Mouse (Mus musculus) hindbrain, embryonic 13.5 days (tissue): Measurements from ENCODE around the gene Tor2a. TPM values are rescaled to one million over a fixed set of nuclear protein-coding genes. Genes with fewer than 3 reads are reported as not detected.

ENCODE experiments used
- ATAC-seq: fragments of 200-750 bp; cut with Nextera tagmentation; 2 replicates; pipeline ENCODE4 v1.8.0; 2017; ENCODE audit warnings: moderate TSS enrichment; ENCODE audit not compliant: low FRiP score
- H3K27ac ChIP-seq: fragments of 300-500 bp; sonication (generic); 2 replicates; pipeline ENCODE4 v1.5.1; 2015; ENCODE audit warnings: inconsistent platforms, mild to moderate bottlenecking, moderate library complexity
- H3K27me3 ChIP-seq: fragments of 300-500 bp; sonication (generic); 2 replicates; pipeline ENCODE4 v1.6.1; 2015; ENCODE audit warnings: mild to moderate bottlenecking, inconsistent platforms
- H3K36me3 ChIP-seq: fragments of 300-500 bp; sonication (generic); 2 replicates; pipeline ENCODE4 v1.6.1; 2015; ENCODE audit warnings: mild to moderate bottlenecking, inconsistent platforms
- H3K4me1 ChIP-seq: fragments of 300-500 bp; sonication (generic); replicated peaks from 2 replicates; pipeline ENCODE4 v1.6.1; 2015; ENCODE audit warnings: inconsistent platforms
- H3K4me2 ChIP-seq: fragments of 300-500 bp; sonication (generic); 2 replicates; pipeline ENCODE4 v1.6.1; 2015; ENCODE audit warnings: inconsistent platforms, mild to moderate bottlenecking, moderate library complexity
- H3K4me3 ChIP-seq: fragments of 300-500 bp; sonication (generic); 2 replicates; pipeline ENCODE4 v1.5.1; 2015; ENCODE audit warnings: mild to moderate bottlenecking, inconsistent platforms
- H3K9ac ChIP-seq: fragments of 300-500 bp; sonication (generic); 2 replicates; pipeline ENCODE4 v1.6.1; 2015; ENCODE audit warnings: mild to moderate bottlenecking, inconsistent platforms
- H3K9me3 ChIP-seq: fragments of 300-500 bp; sonication (generic); 2 replicates; pipeline ENCODE4 v1.6.1; 2016; ENCODE audit warnings: inconsistent platforms
- WGBS: fragments of 180-500 bp; shearing (Covaris S2); methylation state at CpG from one replicate; pipeline ENCODE4 v1.1.7; 2015; 5-methylcytosine and 5-hydroxymethylcytosine counted together
- polyA plus RNA-seq: library from polyadenylated mRNA; unstranded; fragments of >200 nt; fragmentation: Nextera tagmentation; extraction: Ambion mirVana; gene quantifications from 2 replicates; pipeline ENCODE4 v1.2.1, GENCODE M21; 2015

Gene Tor2a
- polyA plus RNA-seq, 1 experiment from 2014 or later: 54.4 TPM

- Histone ChIP-seq H3K36me3 (no peaks in the 10 kb centered on the region), H3K4me3 (no peak overlapping the region), H3K9ac (no peak overlapping the region), H3K27me3 (peaks cover 8% of the 10 kb centered on the region), H3K9me3 (no peaks in the 10 kb centered on the region), H3K4me2 (no peak overlapping the region), H3K27ac (no peak overlapping the region), H3K4me1 (peaks cover 34% of the 10 kb centered on the region)
- no peak for ATAC-seq
- 37% methylated on average over 12 of the region's 12 CpGs for WGBS
These were observed 14.9 kb downstream of the Tor2a start for GRCm38 (mm10) chr2:32771886-32772285.

DNA sequence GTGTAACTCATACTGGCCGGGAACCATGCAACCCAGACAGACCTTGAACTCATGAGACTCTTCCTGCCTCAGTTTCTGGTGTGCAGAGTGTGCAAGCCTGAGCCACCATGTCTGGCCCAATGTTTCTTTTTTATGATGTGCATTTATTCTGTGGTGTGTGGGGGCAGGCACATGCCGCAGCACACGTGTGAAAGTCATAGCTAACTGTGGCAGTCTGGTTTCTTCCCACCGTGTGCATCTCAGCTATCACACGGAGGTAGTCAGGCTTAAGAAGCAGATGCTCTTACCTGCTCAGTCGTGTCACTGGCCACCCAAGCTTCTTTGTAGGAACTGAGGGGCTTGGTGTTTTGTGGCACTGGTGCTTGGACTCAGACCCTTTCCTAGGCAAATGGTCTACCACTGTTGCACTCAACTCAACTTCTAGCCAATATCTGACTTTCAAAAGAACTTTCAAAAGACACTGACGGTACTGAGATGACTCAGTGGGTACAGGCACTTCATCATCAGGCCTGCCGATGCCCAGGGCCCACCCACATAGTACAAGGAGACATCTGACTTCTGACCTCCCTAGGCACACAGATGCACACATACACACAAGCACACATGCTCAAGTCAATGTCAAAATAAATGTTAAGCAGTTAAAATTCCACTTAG, 15.7 kb downstream of the Tor2a start:
- H3K4me3 ChIP-seq: no peak overlapping the region
- H3K9me3 ChIP-seq: no peaks in the 10 kb centered on the region
- H3K27ac ChIP-seq: no peak overlapping the region
- no peak for ATAC-seq
- no peaks in the 10 kb centered on the region for H3K36me3 ChIP-seq
- peaks cover 25% of the 10 kb centered on the region for H3K4me1 ChIP-seq
- H3K4me2 ChIP-seq: no peak overlapping the region
- WGBS: 82% methylated on average over 8 of the region's 8 CpGs
- peaks cover 12% of the 10 kb centered on the region for H3K27me3 ChIP-seq
- no peak overlapping the region for H3K9ac ChIP-seq

DNA sequence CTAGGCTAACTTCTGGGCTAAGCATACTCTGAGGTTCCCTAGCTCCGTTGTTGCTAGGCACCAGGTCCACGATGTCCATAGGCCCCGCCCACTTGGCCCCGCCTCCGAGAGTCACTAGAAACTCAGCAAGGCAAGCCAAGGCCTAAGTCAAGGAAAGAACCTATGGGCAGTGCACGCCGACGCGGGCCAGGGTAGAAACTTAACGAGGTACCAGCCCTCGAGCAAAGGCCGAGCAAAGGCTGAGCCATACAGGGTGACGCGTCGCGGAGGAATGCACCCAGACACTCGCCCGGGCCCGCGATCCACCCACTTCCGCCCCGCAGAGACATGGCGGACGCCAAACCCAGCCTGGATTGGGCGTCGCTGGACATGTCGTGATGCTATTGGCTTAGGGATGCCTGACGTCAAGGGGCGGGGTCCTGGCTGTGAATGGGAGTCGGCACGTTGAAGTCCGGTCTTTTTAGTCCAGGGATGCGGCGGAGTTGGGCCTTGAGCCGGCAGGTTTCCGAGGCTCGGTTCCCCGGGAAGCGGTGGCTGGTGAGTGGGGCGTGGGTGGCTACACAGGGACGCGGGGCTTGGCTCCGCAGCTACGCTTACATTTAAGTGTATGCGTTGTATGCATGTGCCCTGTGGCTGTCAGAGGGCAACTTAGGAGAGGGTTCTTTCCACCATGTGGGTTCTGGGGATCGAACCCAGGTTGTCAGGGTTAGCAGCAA, 18.5 kb downstream of the Tor2a start, which contains the start of the genes Ttc16 and Ptrh1:
Ttc16 (minus strand) TSS at position 275 of the 716 bp plus-strand sequence.
Ptrh1 (plus strand) TSS at position 428 of the 716 bp plus-strand sequence.
- Histone ChIP-seq H3K4me2 (peak within 1 kb of the TSS; percentile 67), H3K4me1 (peaks cover 20% of the 10 kb centered on the region), H3K4me3 (peak within 1 kb of the TSS; percentile 56), H3K36me3 (no peaks in the 10 kb centered on the region), H3K9ac (peak within 1 kb of the TSS; percentile 72), H3K27ac (peak within 1 kb of the TSS; percentile 60; the same call in 1 of the 2 replicates), H3K27me3 (peaks cover 12% of the 10 kb centered on the region), H3K9me3 (no peaks in the 10 kb centered on the region)
- peak; percentile 97 for ATAC-seq
- under 1% methylated on average over 46 of the region's 46 CpGs for WGBS

GRCm38 (mm10) chr2:32776192-32776591, 19.2 kb downstream of the Tor2a start:
- WGBS: 17% methylated on average over 22 of the region's 22 CpGs
- Histone ChIP-seq H3K27me3 (peaks cover 12% of the 10 kb centered on the region), H3K9me3 (no peaks in the 10 kb centered on the region), H3K4me1 (peaks cover 20% of the 10 kb centered on the region), H3K27ac (no peak overlapping the region), H3K4me3 (peak overlapping the region; percentile 56), H3K9ac (peak overlapping the region; percentile 72), H3K36me3 (no peaks in the 10 kb centered on the region), H3K4me2 (peak overlapping the region; percentile 67)
- no peak for ATAC-seq

- 92% methylated on average over 6 of the region's 6 CpGs for whole genome bisulfite sequencing
- Histone ChIP-seq H3K27ac (no peak overlapping the region), H3K36me3 (no peaks in the 10 kb centered on the region), H3K9me3 (no peaks in the 10 kb centered on the region), H3K4me2 (no peak overlapping the region), H3K4me1 (peaks cover 18% of the 10 kb centered on the region), H3K9ac (peak overlapping the region; percentile 24; the same call in 1 of the 2 replicates), H3K27me3 (peaks cover 12% of the 10 kb centered on the region), H3K4me3 (no peak overlapping the region)
- no peak for ATAC-seq
These were observed 21.0 kb downstream of the Tor2a start for GRCm38 (mm10) chr2:32778081-32778480.

- Histone ChIP-seq H3K9ac (no peak overlapping the region), H3K27me3 (peaks cover 12% of the 10 kb centered on the region), H3K27ac (no peak overlapping the region), H3K4me2 (no peak overlapping the region), H3K4me1 (peaks cover 20% of the 10 kb centered on the region), H3K9me3 (no peaks in the 10 kb centered on the region), H3K4me3 (no peak overlapping the region), H3K36me3 (no peaks in the 10 kb centered on the region)
- ATAC-seq: no peak
- 15% methylated on average over 8 of the region's 8 CpGs for WGBS
These were observed 22.1 kb downstream of the Tor2a start for GRCm38 (mm10) chr2:32779131-32779530.

DNA sequence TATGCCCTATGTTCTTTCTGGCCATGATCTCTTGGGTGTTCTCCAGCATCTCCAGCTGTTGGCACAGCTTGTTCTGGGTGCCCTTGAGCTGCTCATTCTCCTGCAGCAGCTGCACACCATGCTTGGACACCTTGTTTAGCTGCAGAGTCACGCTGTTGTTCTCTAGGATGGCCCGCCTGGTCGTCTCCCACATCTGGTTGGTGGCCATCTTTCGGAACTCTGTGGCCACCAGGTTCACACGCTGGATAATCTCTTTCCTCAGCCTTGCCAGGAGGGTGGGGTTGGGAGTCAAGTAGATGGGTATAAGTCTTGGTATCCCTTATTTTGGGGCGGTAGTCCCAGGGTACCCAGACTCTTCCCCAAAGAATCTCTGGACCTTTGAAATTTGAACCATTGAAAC, 22.7 kb downstream of the Tor2a start:
- Histone ChIP-seq H3K9ac (no peak overlapping the region), H3K27ac (no peak overlapping the region), H3K4me3 (no peak overlapping the region), H3K36me3 (no peaks in the 10 kb centered on the region), H3K4me2 (no peak overlapping the region), H3K27me3 (peaks cover 12% of the 10 kb centered on the region), H3K4me1 (peaks cover 21% of the 10 kb centered on the region), H3K9me3 (no peaks in the 10 kb centered on the region)
- 94% methylated on average over 6 of the region's 6 CpGs for WGBS
- no peak for ATAC-seq

DNA sequence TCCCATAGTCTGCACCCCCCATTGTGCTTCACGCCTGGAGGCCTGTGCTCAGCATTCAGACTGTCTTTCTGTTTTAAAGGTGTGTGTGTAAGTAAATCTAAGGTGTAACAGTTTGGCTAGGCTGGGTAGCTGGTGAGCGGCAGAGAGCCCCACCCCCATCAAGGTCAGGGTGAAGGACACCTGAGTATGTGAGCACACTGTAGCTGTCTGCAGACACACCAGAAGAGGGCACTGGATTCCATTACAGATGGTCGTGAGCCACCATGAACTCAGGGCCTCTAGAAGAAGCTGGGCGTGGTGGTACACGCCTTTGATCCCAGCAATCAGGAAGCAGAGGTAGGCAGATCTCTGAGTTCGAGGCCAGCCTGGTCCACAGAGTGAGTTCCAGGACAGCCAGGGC, 24.7 kb downstream of the Tor2a start:
- Histone ChIP-seq H3K27ac (no peak overlapping the region), H3K9ac (no peak overlapping the region), H3K4me2 (no peak overlapping the region), H3K9me3 (no peaks in the 10 kb centered on the region), H3K4me3 (no peak overlapping the region), H3K27me3 (peaks cover 6% of the 10 kb centered on the region), H3K4me1 (0 out of 2 replicates have a peak, but pooled peaks cover 7% of the 10 kb centered on the region), H3K36me3 (no peaks in the 10 kb centered on the region)
- 80% methylated on average over 6 of the region's 6 CpGs for WGBS
- ATAC-seq: no peak

DNA sequence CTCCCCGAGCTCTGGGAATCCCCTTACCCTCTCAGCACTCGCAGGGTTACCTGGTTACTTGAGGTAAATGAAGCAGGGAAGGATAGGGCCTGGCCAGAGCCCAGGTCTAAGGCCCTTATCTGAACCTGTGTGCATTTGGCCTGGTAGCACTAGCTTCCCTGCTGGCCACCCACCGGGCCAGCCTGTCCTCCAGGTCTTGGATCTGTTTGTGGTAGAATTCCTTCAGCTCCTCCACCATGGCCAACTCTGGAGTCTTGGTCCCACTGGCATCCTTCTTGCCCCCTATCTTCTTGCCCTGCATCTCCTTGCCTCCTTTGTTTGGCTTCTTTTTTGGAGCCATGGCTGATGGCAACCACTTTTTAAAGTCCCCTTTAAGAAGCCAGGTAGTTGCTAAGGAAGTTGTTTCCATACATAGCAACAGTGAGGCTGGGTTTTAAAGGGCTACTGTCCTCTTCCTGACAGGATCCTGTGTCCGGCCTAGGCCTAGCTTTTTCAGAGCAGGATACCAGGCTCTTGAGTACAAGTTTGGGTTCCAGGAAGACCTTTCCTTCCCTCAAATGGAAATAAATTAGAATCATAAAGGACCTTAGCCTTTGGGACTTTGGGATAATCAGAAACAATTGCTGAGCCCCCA, 27.1 kb downstream of the Tor2a start, which contains the start of gene Cfap157:
Cfap157 (minus strand) TSS at position 381 of the 634 bp plus-strand sequence.
- H3K9ac ChIP-seq: peak within 1 kb of the TSS; percentile 46; the same call in 1 of the 2 replicates
- no peak for ATAC-seq
- H3K9me3 ChIP-seq: no peaks in the 10 kb centered on the region
- H3K4me1 ChIP-seq: 0 out of 2 replicates have a peak, but pooled peaks cover 5% of the 10 kb centered on the region
- no peak within 1 kb of the TSS; the same call in 1 of the 2 replicates for H3K27ac ChIP-seq
- no peak within 1 kb of the TSS for H3K4me2 ChIP-seq
- 71% methylated on average over 4 of the region's 4 CpGs for WGBS
- peaks cover 13% of the 10 kb centered on the region for H3K36me3 ChIP-seq
- H3K4me3 ChIP-seq: no peak within 1 kb of the TSS
- no peaks in the 10 kb centered on the region for H3K27me3 ChIP-seq

DNA sequence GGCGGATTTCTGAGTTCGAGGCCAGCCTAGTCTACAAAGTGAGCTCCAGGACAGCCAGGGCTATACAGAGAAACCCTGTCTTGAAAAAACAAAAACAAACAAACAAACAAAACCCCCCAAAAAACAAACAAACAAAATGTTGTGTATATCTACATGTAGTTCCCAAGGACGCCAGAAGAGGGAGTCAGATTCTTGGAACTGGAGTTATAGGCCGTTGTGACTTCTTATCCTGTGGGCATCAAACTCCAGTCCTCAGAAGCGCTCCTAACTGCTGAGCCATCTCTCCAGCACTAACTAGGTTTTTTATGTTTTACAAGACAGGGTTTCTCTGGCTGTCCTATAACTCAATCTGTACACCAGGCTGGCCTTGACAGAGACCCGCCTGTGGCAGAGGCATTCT, 30.1 kb downstream of the Tor2a start:
- no peak for ATAC-seq
- H3K4me3 ChIP-seq: no peak overlapping the region
- peaks cover 42% of the 10 kb centered on the region for H3K36me3 ChIP-seq
- no peak overlapping the region for H3K9ac ChIP-seq
- H3K4me1 ChIP-seq: 0 out of 2 replicates have a peak, but pooled peaks cover 5% of the 10 kb centered on the region
- no peaks in the 10 kb centered on the region for H3K27me3 ChIP-seq
- H3K9me3 ChIP-seq: no peaks in the 10 kb centered on the region
- WGBS: 54% methylated on average over 6 of the region's 6 CpGs
- no peak overlapping the region for H3K4me2 ChIP-seq
- H3K27ac ChIP-seq: no peak overlapping the region

GRCm38 (mm10) chr2:32788581-32788980, 31.5 kb downstream of the Tor2a start:
- Histone ChIP-seq H3K36me3 (peaks cover 54% of the 10 kb centered on the region), H3K4me2 (no peak overlapping the region), H3K4me1 (0 out of 2 replicates have a peak, but pooled peaks cover 5% of the 10 kb centered on the region), H3K27me3 (no peaks in the 10 kb centered on the region), H3K9ac (no peak overlapping the region), H3K4me3 (no peak overlapping the region), H3K9me3 (no peaks in the 10 kb centered on the region), H3K27ac (no peak overlapping the region)
- 61% methylated on average over 2 of the region's 2 CpGs for WGBS
- no peak for ATAC-seq

GRCm38 (mm10) chr2:32791297-32791696, 34.3 kb downstream of the Tor2a start:
- Histone ChIP-seq H3K9me3 (no peaks in the 10 kb centered on the region), H3K9ac (no peak overlapping the region), H3K27ac (no peak overlapping the region), H3K4me2 (no peak overlapping the region), H3K4me1 (peaks cover 4% of the 10 kb centered on the region; the same call in 1 of the 2 replicates), H3K36me3 (peaks cover 81% of the 10 kb centered on the region), H3K4me3 (no peak overlapping the region), H3K27me3 (no peaks in the 10 kb centered on the region)
- WGBS: 85% methylated on average over 6 of the region's 6 CpGs
- ATAC-seq: no peak
